Mouse (Mus musculus): ENCODE data around the gene Rbm3. TPM values are rescaled to one million over a fixed set of nuclear protein-coding genes. Genes with fewer than 3 reads are reported as not detected.
"Not testable (repeated sequence)": the region's sequence is repeated elsewhere in the genome, so short reads cannot be mapped to it uniquely, and the experiment has no call there.

Rbm3 gene
- polyA plus RNA-seq, 2 experiments, result 224 to 352 TPM

DNA sequence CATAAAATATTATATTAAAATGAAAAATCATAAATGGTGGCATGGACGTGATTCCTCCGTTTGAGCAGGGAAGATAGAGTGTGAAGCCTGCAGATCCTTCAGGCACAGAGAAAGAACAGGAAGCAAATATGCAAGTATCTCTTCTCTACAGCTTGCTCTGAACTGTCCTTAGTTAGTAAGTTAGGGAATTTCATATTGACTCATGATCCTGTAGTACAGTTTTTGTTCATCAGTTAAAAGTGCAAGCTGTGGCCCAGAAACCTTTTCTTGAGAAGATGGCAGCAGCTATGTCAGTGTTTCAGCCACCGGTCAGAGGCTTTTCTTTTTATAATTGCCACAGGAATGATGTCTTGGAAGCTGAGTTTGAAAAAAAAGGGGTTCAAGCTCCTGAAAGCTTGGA is 40.7 kb downstream of the Rbm3 start:
- no peak overlapping the region for H3K4me3 ChIP-seq (ENCODE audit: insufficient read depth in 1 of 2, low read depth in 2 of 2, low read length in 2 of 2)
- H3K36me3 ChIP-seq (replicated peaks; ENCODE audit: control insufficient read depth, insufficient read depth, low read depth), result no peaks in the 10 kb centered on the region
- H3K9me3 ChIP-seq (ENCODE audit: control insufficient read depth, low read length), result no peaks in the 10 kb centered on the region
- no peak overlapping the region for H3K27ac ChIP-seq
- H3K4me2 ChIP-seq (ENCODE audit: low read depth), result no peak overlapping the region
- peaks cover 0 to 21% of the 10 kb centered on the region in 2 experiments; a peak in 3 of 4 replicates for H3K4me1 ChIP-seq (replicated peaks; ENCODE audit: control insufficient read depth in 2 of 2, insufficient read depth in 2 of 2, low read length in 1 of 2)
- H3K9ac ChIP-seq (replicated peaks), result no peak overlapping the region
- ATAC-seq (ENCODE audit: insufficient read depth) (no peak), DNase-seq (ENCODE audit: low read depth in 3 of 3, low spot score in 3 of 3) (no peak)
- no peak for TF ChIP-seq EP300 (IDR thresholded peaks at IDR 0.05; ENCODE audit: low read depth)
- TF ChIP-seq CTCF (IDR thresholded peaks at IDR 0.05; ENCODE audit: low read depth), result no peak
- no peaks in the 10 kb centered on the region for H3K27me3 ChIP-seq (ENCODE audit: control insufficient read depth, insufficient read depth, low read length)
- 81% methylated on average over 3 of the region's 3 CpGs for WGBS (ENCODE audit: insufficient replicate concordance)

DNA sequence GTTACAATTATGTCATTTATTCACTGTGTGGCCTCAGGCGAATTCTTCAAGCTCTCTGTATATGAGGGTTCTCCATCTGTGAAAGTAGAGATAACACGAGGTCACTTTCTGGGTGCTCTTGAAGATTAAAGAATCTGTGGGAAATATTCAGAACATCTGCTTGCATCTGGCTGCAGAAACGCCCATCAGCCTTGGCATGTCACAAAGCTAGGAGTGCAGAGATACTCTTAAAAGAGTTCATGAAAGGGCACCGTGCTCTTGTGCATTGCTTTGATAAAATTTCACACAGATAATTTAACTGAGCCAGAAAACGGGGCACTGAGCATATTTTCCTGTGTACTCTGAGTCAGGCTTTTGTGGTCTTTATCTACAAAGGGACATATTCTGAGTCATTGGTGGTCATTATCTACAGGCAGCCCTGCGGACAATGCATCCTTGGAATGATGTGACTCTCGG is 43.4 kb downstream of the Rbm3 start:
- peak overlapping the region; percentile 51 for H3K4me2 ChIP-seq (ENCODE audit: low read depth)
- DNase-seq (ENCODE audit: low read depth in 3 of 3, low spot score in 3 of 3) (peak; percentile 67 to 79 (median 74)), ATAC-seq (ENCODE audit: insufficient read depth) (peak; percentile 90)

DNA sequence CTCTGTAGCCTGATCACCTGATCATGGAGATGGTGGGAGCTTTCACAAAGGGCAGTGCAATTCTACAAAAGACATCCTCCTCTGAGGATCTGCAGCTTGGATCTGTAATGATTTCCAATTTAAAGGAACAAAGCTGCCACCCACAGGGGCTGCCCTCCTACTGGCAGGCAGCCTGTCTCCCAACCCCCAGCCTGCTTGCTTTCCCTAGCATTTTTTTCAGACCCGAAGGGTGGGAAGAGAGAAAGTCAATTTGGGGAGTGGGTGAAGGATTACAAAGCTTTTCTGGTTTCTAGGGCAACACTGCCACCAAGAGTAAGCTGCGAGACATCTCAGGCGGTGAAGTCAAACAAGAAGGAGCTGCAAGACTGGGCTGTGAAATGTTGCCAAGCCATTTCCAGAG is 44.7 kb downstream of the Rbm3 start:
- no peaks in the 10 kb centered on the region for H3K9me3 ChIP-seq (ENCODE audit: control insufficient read depth, low read length)
- H3K27ac ChIP-seq, result no peak overlapping the region
- TF ChIP-seq CTCF (IDR thresholded peaks at IDR 0.05; ENCODE audit: low read depth), result peak; percentile 39
- no peak for TF ChIP-seq EP300 (IDR thresholded peaks at IDR 0.05; ENCODE audit: low read depth)
- H3K27me3 ChIP-seq (ENCODE audit: control insufficient read depth, insufficient read depth, low read length), result no peaks in the 10 kb centered on the region
- ATAC-seq (ENCODE audit: insufficient read depth), result no peak
- H3K4me3 ChIP-seq (ENCODE audit: insufficient read depth in 1 of 2, low read depth in 2 of 2, low read length in 2 of 2), result no peak overlapping the region
- no peaks in the 10 kb centered on the region for H3K36me3 ChIP-seq (replicated peaks; ENCODE audit: control insufficient read depth, insufficient read depth, low read depth)
- peaks cover 0 to 28% of the 10 kb centered on the region in 2 experiments; a peak in 3 of 4 replicates for H3K4me1 ChIP-seq (replicated peaks; ENCODE audit: control insufficient read depth in 2 of 2, insufficient read depth in 2 of 2, low read length in 1 of 2)
- DNase-seq (ENCODE audit: low read depth in 3 of 3, low spot score in 3 of 3), result no peak
- 36% methylated on average over 3 of the region's 3 CpGs for WGBS (ENCODE audit: insufficient replicate concordance)
- H3K9ac ChIP-seq (replicated peaks), result no peak overlapping the region
- no peak overlapping the region for H3K4me2 ChIP-seq (ENCODE audit: low read depth)

More for the DNA sequence above, 43.4 kb downstream of the Rbm3 start:
- no peaks in the 10 kb centered on the region for H3K27me3 ChIP-seq (ENCODE audit: control insufficient read depth, insufficient read depth, low read length)
- H3K36me3 ChIP-seq (replicated peaks; ENCODE audit: control insufficient read depth, insufficient read depth, low read depth), result no peaks in the 10 kb centered on the region
- WGBS (ENCODE audit: insufficient replicate concordance), result 20% methylated on average over 7 of the region's 7 CpGs
- H3K9me3 ChIP-seq (ENCODE audit: control insufficient read depth, low read length), result no peaks in the 10 kb centered on the region
- peak overlapping the region; percentile 65 for H3K27ac ChIP-seq
- no peak overlapping the region; the same call in 1 of the 2 replicates for H3K9ac ChIP-seq (replicated peaks)
- peaks cover 0 to 27% of the 10 kb centered on the region in 2 experiments; a peak in 3 of 4 replicates for H3K4me1 ChIP-seq (replicated peaks; ENCODE audit: control insufficient read depth in 2 of 2, insufficient read depth in 2 of 2, low read length in 1 of 2)
- no peak for TF ChIP-seq CTCF (IDR thresholded peaks at IDR 0.05; ENCODE audit: low read depth)
- TF ChIP-seq EP300 (IDR thresholded peaks at IDR 0.05; ENCODE audit: low read depth), result peak; percentile 89
- H3K4me3 ChIP-seq (ENCODE audit: insufficient read depth in 1 of 2, low read depth in 2 of 2, low read length in 2 of 2), result no peak overlapping the region

DNA sequence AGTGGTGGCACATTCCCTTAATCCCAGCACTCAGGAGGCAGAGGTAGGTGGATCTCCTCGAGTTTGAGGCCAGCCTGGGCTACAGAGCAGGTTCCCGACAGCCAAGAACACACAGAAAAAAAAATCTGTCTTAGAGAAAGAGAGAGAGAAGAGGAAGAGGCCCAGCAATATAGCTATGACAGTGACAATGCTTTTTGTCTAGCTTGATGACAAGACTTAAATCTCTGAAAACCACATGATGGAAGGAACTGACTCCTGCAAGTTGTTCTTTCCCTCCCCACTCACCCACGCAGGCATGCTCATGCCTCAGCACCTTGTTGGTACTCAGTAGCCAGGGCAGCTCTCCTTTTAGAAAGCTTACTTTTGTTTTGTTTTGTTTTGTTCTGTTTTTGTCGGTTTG is 46.2 kb downstream of the Rbm3 start:
- Histone ChIP-seq H3K9ac (replicated peaks) (no peak overlapping the region), H3K4me1 (replicated peaks; ENCODE audit: control insufficient read depth in 2 of 2, insufficient read depth in 2 of 2, low read length in 1 of 2) (peaks cover 0 to 29% of the 10 kb centered on the region in 2 experiments; a peak in 3 of 4 replicates), H3K27me3 (ENCODE audit: control insufficient read depth, insufficient read depth, low read length) (no peaks in the 10 kb centered on the region), H3K4me2 (ENCODE audit: low read depth) (no peak overlapping the region), H3K36me3 (replicated peaks; ENCODE audit: control insufficient read depth, insufficient read depth, low read depth) (no peaks in the 10 kb centered on the region), H3K9me3 (ENCODE audit: control insufficient read depth, low read length) (no peaks in the 10 kb centered on the region), H3K27ac (no peak overlapping the region), H3K4me3 (ENCODE audit: insufficient read depth in 1 of 2, low read depth in 2 of 2, low read length in 2 of 2) (no peak overlapping the region)
- WGBS (ENCODE audit: insufficient replicate concordance), result 21% methylated on average over 4 of the region's 4 CpGs
- ATAC-seq (ENCODE audit: insufficient read depth), result no peak
- TF ChIP-seq CTCF (IDR thresholded peaks at IDR 0.05; ENCODE audit: low read depth), result no peak
- TF ChIP-seq EP300 (IDR thresholded peaks at IDR 0.05; ENCODE audit: low read depth), result no peak
- DNase-seq (ENCODE audit: low read depth in 3 of 3, low spot score in 3 of 3), result no peak

DNA sequence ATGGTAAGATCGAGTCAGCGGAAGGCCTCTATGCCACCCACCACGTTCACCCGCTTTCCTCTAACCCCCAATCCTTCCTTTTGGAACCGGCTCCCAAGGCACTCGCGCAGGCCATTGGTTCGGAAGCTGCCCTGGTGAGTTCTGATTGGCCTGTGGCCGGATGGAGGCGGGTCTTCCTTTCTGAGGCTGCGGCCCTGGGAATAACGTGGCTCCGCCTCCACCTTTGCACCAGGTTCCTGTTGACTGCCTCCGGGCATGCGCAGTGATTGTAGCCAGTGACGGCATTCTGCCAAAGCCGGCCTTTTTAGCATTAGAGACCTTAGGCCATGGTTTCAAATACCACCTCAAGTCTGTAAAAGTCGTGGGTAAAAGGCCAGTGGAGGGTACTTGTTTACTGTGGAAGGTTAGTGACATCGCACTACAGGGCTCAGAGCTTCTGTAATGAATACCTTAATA is 48.9 kb downstream of the Rbm3 start:
- Histone ChIP-seq H3K9ac (replicated peaks) (peak overlapping the region; percentile 57), H3K9me3 (ENCODE audit: control insufficient read depth, low read length) (no peaks in the 10 kb centered on the region), H3K27ac (peak overlapping the region; percentile 69), H3K36me3 (replicated peaks; ENCODE audit: control insufficient read depth, insufficient read depth, low read depth) (no peaks in the 10 kb centered on the region), H3K4me1 (replicated peaks; ENCODE audit: control insufficient read depth in 2 of 2, insufficient read depth in 2 of 2, low read length in 1 of 2) (peaks cover 0 to 24% of the 10 kb centered on the region in 2 experiments; a peak in 3 of 4 replicates), H3K4me2 (ENCODE audit: low read depth) (peak overlapping the region; percentile 66), H3K27me3 (ENCODE audit: control insufficient read depth, insufficient read depth, low read length) (no peaks in the 10 kb centered on the region), H3K4me3 (ENCODE audit: insufficient read depth in 1 of 2, low read depth in 2 of 2, low read length in 2 of 2) (peak overlapping the region; percentile 47 to 63)
- 12% methylated on average over 19 of the region's 19 CpGs for WGBS (ENCODE audit: insufficient replicate concordance)
- TF ChIP-seq EP300 (IDR thresholded peaks at IDR 0.05; ENCODE audit: low read depth), result no peak
- TF ChIP-seq CTCF (IDR thresholded peaks at IDR 0.05; ENCODE audit: low read depth), result no peak
- peak; percentile 92 to 94 (median 93) for DNase-seq (ENCODE audit: low read depth in 3 of 3, low spot score in 3 of 3)
- peak; percentile 95 for ATAC-seq (ENCODE audit: insufficient read depth)

DNA sequence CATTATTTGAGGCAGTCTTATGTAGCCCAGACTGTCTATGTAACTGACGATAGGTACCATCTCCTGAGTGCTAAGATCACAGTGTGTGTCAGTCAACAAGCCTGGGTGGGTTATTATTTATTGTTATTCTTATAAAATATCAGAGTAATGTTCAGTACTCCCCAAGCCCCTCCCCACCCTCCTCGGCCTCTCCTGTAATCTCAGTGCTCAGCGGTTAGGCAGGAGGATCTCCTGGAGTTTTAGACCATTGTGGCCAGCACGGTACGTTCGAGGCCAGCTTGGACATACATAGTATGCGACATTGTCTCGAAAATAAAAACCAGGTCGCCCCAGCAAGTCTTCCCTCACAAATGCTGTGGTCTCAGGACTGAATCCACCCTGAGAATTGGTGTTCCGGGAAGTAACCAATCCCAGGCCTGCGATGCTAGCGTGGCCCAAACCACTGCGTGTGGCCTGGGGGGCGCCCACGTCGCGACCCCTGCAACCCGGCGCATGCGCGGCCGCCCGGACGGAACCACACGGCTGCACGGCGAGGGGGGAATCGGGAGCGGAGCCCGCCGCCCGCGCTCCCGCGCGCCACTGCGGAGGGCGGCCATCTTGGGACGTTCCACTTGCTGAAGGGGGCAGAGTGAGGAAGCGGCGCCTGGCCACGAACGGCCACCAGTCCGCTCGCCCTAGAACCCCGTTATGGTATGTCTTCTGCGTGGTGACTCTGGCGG is 49.5 kb downstream of the Rbm3 start:
- peak; percentile 89 for ATAC-seq (ENCODE audit: insufficient read depth)
- H3K9me3 ChIP-seq (ENCODE audit: control insufficient read depth, low read length); H3K36me3 ChIP-seq (replicated peaks; ENCODE audit: control insufficient read depth, insufficient read depth, low read depth); H3K27ac ChIP-seq; H3K27me3 ChIP-seq (ENCODE audit: control insufficient read depth, insufficient read depth, low read length); DNase-seq (ENCODE audit: low read depth in 3 of 3, low spot score in 3 of 3): not testable (repeated sequence)
- peak overlapping the region; percentile 38 to 45 for H3K4me3 ChIP-seq (ENCODE audit: insufficient read depth in 1 of 2, low read depth in 2 of 2, low read length in 2 of 2)
- peak overlapping the region; percentile 67 for H3K4me2 ChIP-seq (ENCODE audit: low read depth)
- peak overlapping the region; percentile 40; the same call in 1 of the 2 replicates for H3K9ac ChIP-seq (replicated peaks)
- H3K4me1 ChIP-seq (replicated peaks; ENCODE audit: control insufficient read depth in 2 of 2, insufficient read depth in 2 of 2, low read length in 1 of 2), result peaks cover 0 to 18% of the 10 kb centered on the region in 2 experiments; a peak in 2 of 4 replicates
- WGBS (ENCODE audit: insufficient replicate concordance), result 8% methylated on average over 8 of the region's 48 CpGs
